Mouse (Mus musculus) heart, embryonic 13.5 days (tissue): ENCODE results near the gene Lrrc29. TPM values are rescaled to one million over a fixed set of nuclear protein-coding genes. Genes with fewer than 3 reads are reported as not detected.

Experiments
- ATAC-seq: fragments of 200-750 bp; cut with Nextera tagmentation; 2 replicates; pipeline ENCODE4 v1.8.0; 2017; ENCODE audit warnings: moderate TSS enrichment; ENCODE audit not compliant: insufficient number of reproducible peaks, low FRiP score, low TSS enrichment; ENCODE audit errors: extremely low read depth
- H3K27ac ChIP-seq: fragments of 300-500 bp; sonication (generic); replicated peaks from 2 replicates; pipeline ENCODE4 v1.5.1; 2015; ENCODE audit warnings: moderate library complexity, mild to moderate bottlenecking, inconsistent platforms
- H3K27me3 ChIP-seq: fragments of 300-500 bp; sonication (generic); replicated peaks from 2 replicates; pipeline ENCODE4 v1.6.1; 2015; ENCODE audit warnings: mild to moderate bottlenecking, inconsistent platforms
- H3K36me3 ChIP-seq: fragments of 300-500 bp; sonication (generic); 2 replicates; pipeline ENCODE4 v1.6.1; 2015; ENCODE audit warnings: mild to moderate bottlenecking, inconsistent platforms
- H3K4me1 ChIP-seq: fragments of 300-500 bp; sonication (generic); 2 replicates; pipeline ENCODE4 v1.6.1; 2015; ENCODE audit warnings: inconsistent platforms
- H3K4me2 ChIP-seq: fragments of 300-500 bp; sonication (generic); 2 replicates; pipeline ENCODE4 v1.6.1; 2015; ENCODE audit warnings: inconsistent platforms, mild to moderate bottlenecking, moderate library complexity
- H3K4me3 ChIP-seq: fragments of 300-500 bp; sonication (generic); 2 replicates; pipeline ENCODE4 v1.5.1; 2015; ENCODE audit warnings: moderate library complexity, mild to moderate bottlenecking, inconsistent platforms
- H3K9ac ChIP-seq: fragments of 300-500 bp; sonication (generic); 2 replicates; pipeline ENCODE4 v1.6.1; 2015; ENCODE audit warnings: inconsistent platforms, mild to moderate bottlenecking, moderate library complexity
- H3K9me3 ChIP-seq: fragments of 300-500 bp; sonication (generic); 2 replicates; pipeline ENCODE4 v1.6.1; 2016; ENCODE audit warnings: inconsistent platforms
- WGBS: fragments of 180-500 bp; shearing (Covaris S2); methylation state at CpG from one replicate; pipeline ENCODE4 v1.1.7; 2015; ENCODE audit warnings: mixed read lengths; 5-methylcytosine and 5-hydroxymethylcytosine counted together
- polyA plus RNA-seq: library from polyadenylated mRNA; unstranded; fragments of >200 nt; fragmentation: Nextera tagmentation; extraction: Ambion mirVana; gene quantifications from 2 replicates; pipeline ENCODE4 v1.2.1, GENCODE M21; 2015

Gene Lrrc29
- polyA plus RNA-seq, 1 experiment from 2014 or later: 1.2 TPM

GRCm38 (mm10) chr8:105306146-105306691 lies 19.9 kb downstream of the Lrrc29 start:
- H3K4me2 ChIP-seq: peak overlapping the region; percentile 70
- H3K4me1 ChIP-seq: peaks cover 41% of the 10 kb centered on the region
- peak overlapping the region; percentile 67 for H3K27ac ChIP-seq
- no peaks in the 10 kb centered on the region for H3K27me3 ChIP-seq
- H3K9ac ChIP-seq: peak overlapping the region; percentile 75
- ATAC-seq: no peak
- H3K36me3 ChIP-seq: peaks cover 82% of the 10 kb centered on the region
- H3K4me3 ChIP-seq: peak overlapping the region; percentile 46
- 50% methylated on average over 5 of the region's 5 CpGs for WGBS
- H3K9me3 ChIP-seq: no peaks in the 10 kb centered on the region

DNA sequence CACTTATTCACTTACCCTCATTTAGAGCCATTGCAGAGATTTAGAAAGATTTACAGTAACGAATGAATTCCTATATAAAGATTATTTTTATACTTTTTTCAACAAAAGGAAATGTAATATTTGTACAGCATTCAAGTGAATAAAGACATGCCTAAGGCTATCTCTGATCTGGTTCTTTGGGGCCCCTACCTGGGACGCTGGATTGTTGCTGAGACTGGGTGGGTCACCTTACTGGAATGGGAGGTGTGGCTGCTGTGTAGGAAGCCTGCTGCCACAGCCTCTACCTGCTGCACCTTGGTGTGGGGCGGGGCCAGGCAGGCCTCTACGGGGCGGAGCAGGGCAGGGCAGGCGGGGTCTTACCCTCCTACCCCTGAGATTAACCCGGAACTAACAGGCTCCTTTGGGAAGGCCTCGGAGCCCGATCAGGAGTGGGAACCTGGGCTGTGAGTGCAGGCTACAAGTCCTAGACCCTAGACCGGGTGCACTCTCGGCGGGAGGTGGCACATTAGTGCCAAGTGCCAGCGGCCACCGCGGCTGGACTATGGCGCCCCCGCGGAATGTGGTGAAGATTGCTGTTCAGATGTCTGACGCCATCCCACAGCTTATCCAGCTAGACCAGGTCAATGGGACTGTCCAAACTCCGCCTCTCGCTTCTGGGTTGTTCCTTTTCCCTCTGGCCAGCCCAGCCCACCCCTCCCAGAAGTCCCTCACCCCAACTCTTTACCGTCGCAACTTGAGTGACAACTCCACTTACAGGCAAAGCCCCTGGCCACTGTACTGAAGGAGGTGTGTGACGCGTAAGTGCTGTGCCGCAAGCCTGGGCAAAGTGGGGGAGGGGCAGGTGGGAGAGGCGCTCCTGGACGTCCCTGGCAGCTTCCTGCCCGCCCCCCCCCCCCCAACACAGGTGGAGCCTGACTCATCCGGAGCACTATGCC lies 20.6 kb downstream of the Lrrc29 start, which contains the start of gene Elmo3:
Gene Elmo3, plus strand, starts transcription at position 391 of the 935 bp plus-strand sequence.
- Histone ChIP-seq H3K27me3 (no peaks in the 10 kb centered on the region), H3K36me3 (peaks cover 82% of the 10 kb centered on the region), H3K9ac (peak within 1 kb of the TSS; percentile 75), H3K9me3 (no peaks in the 10 kb centered on the region), H3K4me3 (peak within 1 kb of the TSS; percentile 46), H3K4me1 (peaks cover 41% of the 10 kb centered on the region), H3K4me2 (peak within 1 kb of the TSS; percentile 70), H3K27ac (peak within 1 kb of the TSS; percentile 67)
- peak; percentile 48 for ATAC-seq
- 6% methylated on average over 29 of the region's 30 CpGs for WGBS

GRCm38 (mm10) chr8:105304325-105305210 lies 21.5 kb downstream of the Lrrc29 start:
- Histone ChIP-seq H3K36me3 (peaks cover 82% of the 10 kb centered on the region), H3K9ac (peak overlapping the region; percentile 50), H3K27ac (peak overlapping the region; percentile 67), H3K4me1 (peaks cover 48% of the 10 kb centered on the region), H3K27me3 (no peaks in the 10 kb centered on the region), H3K4me3 (no peak overlapping the region), H3K4me2 (peak overlapping the region; percentile 70; the same call in 1 of the 2 replicates), H3K9me3 (no peaks in the 10 kb centered on the region)
- WGBS: 41% methylated on average over 9 of the region's 9 CpGs
- ATAC-seq: no peak

DNA sequence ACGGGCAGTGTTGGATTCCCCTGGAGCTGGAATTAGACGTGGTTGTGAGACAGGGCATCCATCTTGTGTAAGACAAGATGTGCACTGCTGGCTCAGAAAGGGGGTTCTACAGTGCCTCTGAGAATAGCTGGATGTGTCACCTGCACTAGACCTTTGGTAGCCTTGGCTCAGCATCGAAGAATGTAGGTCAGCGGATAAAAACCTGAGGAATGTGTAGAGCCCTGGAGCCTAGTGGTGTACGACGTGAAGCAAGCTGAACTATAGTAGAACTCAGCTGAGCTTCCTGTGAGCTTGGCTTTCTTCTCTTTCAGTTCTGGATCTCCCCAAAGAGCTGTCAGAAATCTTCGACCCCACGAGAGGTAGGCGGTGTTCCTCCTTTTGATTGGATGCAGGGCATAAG lies 22.2 kb downstream of the Lrrc29 start:
- peak overlapping the region; percentile 21; the same call in 1 of the 2 replicates for H3K9ac ChIP-seq

GRCm38 (mm10) chr8:105303396-105303795 lies 22.7 kb downstream of the Lrrc29 start:
- H3K36me3 ChIP-seq: peaks cover 81% of the 10 kb centered on the region
- no peaks in the 10 kb centered on the region for H3K27me3 ChIP-seq
- 0 out of 2 replicates have a peak overlapping the region, but pooled peaks have one; percentile 21 for H3K9ac ChIP-seq
- peaks cover 56% of the 10 kb centered on the region for H3K4me1 ChIP-seq
- 75% methylated on average over 8 of the region's 8 CpGs for WGBS
- no peak overlapping the region for H3K4me2 ChIP-seq
- H3K4me3 ChIP-seq: no peak overlapping the region
- no peak for ATAC-seq
- H3K9me3 ChIP-seq: no peaks in the 10 kb centered on the region
- H3K27ac ChIP-seq: 0 out of 2 replicates have a peak overlapping the region, but pooled peaks have one; percentile 67

More for the DNA sequence above, 22.2 kb downstream of the Lrrc29 start:
- ATAC-seq: 0 out of 2 replicates have a peak, but pooled peaks have one; percentile 16
- Histone ChIP-seq H3K36me3 (peaks cover 82% of the 10 kb centered on the region), H3K27ac (peak overlapping the region; percentile 67), H3K4me1 (peaks cover 51% of the 10 kb centered on the region), H3K4me3 (no peak overlapping the region), H3K9me3 (no peaks in the 10 kb centered on the region), H3K4me2 (no peak overlapping the region), H3K27me3 (no peaks in the 10 kb centered on the region)
- WGBS: 62% methylated on average over 9 of the region's 9 CpGs

DNA sequence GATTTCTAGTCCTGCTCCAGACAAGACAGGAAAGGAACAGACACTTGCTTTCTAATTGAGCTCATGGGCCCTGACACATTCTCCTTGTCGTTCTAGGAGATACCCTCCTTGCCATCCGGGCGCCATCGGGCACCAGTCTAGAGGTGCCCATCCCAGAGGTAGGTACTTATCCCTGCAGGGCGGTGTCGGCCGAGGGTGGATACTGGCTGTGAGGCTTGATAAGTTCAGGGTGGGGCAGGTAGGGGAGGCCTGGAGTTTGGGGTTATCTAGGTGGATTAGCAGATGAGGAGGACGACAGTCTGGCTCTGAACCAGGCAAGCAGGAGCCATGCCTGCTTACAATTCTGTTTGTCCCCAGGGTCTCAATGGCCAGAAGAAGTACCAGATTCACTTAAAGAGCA lies 26.1 kb downstream of the Lrrc29 start:
- no peak for ATAC-seq

DNA sequence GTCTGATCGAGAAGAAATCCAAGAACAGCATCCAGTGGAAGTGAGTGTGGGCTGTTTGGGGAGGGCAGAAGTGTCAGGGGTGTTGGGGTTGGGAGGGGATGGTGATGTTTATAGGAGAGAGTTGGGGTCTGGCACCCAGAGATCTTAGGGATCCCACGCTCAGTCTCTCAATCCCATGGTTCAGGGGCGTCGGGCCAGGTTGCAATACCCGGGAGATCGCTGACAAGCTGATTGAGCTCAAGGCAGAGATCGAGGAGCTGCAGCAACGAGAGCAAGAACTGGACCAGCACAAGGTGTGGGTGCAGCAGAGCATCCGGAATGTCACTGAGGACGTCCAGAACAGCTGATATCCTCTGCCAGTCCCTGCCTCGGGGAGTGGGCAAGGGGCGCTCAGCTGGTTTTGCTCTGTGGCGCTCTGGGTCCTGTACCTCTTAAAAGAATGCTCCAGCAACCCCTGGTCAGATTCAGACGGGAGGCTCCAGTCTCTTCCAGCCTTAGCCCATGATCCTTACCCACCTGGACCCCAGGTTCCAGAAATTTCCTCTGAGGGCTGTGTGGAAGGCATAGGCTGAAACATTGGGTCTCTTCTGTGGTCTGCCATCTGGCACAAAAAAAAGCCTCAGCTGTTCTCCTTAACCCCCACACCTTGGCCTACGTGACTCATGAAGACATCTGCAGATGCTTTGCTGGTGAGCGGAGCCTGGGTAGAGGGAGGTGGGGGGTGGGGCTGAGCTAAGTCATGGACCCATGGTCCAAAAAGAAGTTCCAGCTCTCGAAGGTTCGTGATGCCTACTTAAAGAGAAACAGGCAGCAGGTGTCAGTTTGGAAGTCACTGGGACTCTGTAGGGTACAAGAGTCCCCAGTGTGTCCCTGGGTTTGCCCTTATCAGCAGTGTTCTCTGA lies 27.5 kb downstream of the Lrrc29 start:
- ATAC-seq: no peak
- WGBS: 42% methylated on average over 18 of the region's 18 CpGs
- Histone ChIP-seq H3K27ac (peak overlapping the region; percentile 75; the same call in 1 of the 2 replicates), H3K27me3 (peaks cover 15% of the 10 kb centered on the region), H3K36me3 (peaks cover 50% of the 10 kb centered on the region), H3K4me1 (peaks cover 40% of the 10 kb centered on the region), H3K9ac (peak overlapping the region; percentile 97), H3K4me2 (peak overlapping the region; percentile 98), H3K9me3 (no peaks in the 10 kb centered on the region), H3K4me3 (peak overlapping the region; percentile 100)

More for the DNA sequence above, 26.1 kb downstream of the Lrrc29 start:
- 85% methylated on average over 8 of the region's 8 CpGs for WGBS
- Histone ChIP-seq H3K9me3 (no peaks in the 10 kb centered on the region), H3K27me3 (peaks cover 6% of the 10 kb centered on the region; the same call in 1 of the 2 replicates), H3K4me1 (peaks cover 54% of the 10 kb centered on the region), H3K27ac (no peak overlapping the region), H3K36me3 (peaks cover 63% of the 10 kb centered on the region), H3K4me2 (peak overlapping the region; percentile 98; the same call in 1 of the 2 replicates), H3K4me3 (peak overlapping the region; percentile 7; the same call in 1 of the 2 replicates), H3K9ac (peak overlapping the region; percentile 25)

GRCm38 (mm10) chr8:105297511-105298192 lies 28.4 kb downstream of the Lrrc29 start, which contains the start of gene E2f4:
Gene E2f4, plus strand, starts transcription at chr8:105297663.
- no peaks in the 10 kb centered on the region for H3K9me3 ChIP-seq
- H3K27me3 ChIP-seq: peaks cover 25% of the 10 kb centered on the region
- peak within 1 kb of the TSS; percentile 100 for H3K4me3 ChIP-seq
- peak within 1 kb of the TSS; percentile 97 for H3K9ac ChIP-seq
- WGBS: under 1% methylated on average over 58 of the region's 58 CpGs
- H3K36me3 ChIP-seq: peaks cover 41% of the 10 kb centered on the region
- H3K27ac ChIP-seq: peak within 1 kb of the TSS; percentile 75
- peak; percentile 58; the same call in 1 of the 2 replicates for ATAC-seq
- peak within 1 kb of the TSS; percentile 98 for H3K4me2 ChIP-seq
- peaks cover 33% of the 10 kb centered on the region for H3K4me1 ChIP-seq

- peak within 1 kb of the TSS; percentile 75 for H3K27ac ChIP-seq
- peaks cover 25% of the 10 kb centered on the region for H3K36me3 ChIP-seq
- H3K27me3 ChIP-seq: peaks cover 29% of the 10 kb centered on the region
- ATAC-seq: no peak
- peak within 1 kb of the TSS; percentile 98 for H3K4me2 ChIP-seq
- H3K4me1 ChIP-seq: peaks cover 33% of the 10 kb centered on the region
- H3K4me3 ChIP-seq: peak within 1 kb of the TSS; percentile 100
- H3K9ac ChIP-seq: peak within 1 kb of the TSS; percentile 97
- WGBS: 36% methylated on average over 11 of the region's 11 CpGs
- no peaks in the 10 kb centered on the region for H3K9me3 ChIP-seq
Measured at GRCm38 (mm10) chr8:105295895-105296573, 30.0 kb downstream of the Lrrc29 start, which contains the start of gene Exoc3l. Gene Exoc3l, minus strand, starts transcription at chr8:105296101.
